Mouse (Mus musculus) frontal cortex, adult 2 months (tissue): Measurements from ENCODE around the gene Spns3. TPM values are rescaled to one million over a fixed set of nuclear protein-coding genes. Genes with fewer than 3 reads are reported as not detected.

Experiments
- DNase-seq, 2 experiments: peaks; one replicate each; pipeline ENCODE4 v3.0.0; 2022; ENCODE audit warnings: low spot score in 1 of 2; ENCODE audit errors: extremely low spot score in 1 of 2
- polyA plus RNA-seq: library from polyadenylated mRNA; depleted of rRNA; stranded (reverse); fragments of >200 nt; gene quantifications from 2 replicates; pipeline ENCODE4 v1.2.3, GENCODE M21; 2012

Spns3 gene
- polyA plus RNA-seq, 1 experiment = 0.54 TPM

- DNase-seq = peak; percentile 44 to 77
These were observed 61.5 kb downstream of the Spns3 start for GRCm38 (mm10) chr11:72488753-72489271.

- no peak for DNase-seq
These were observed 62.6 kb downstream of the Spns3 start for GRCm38 (mm10) chr11:72487739-72488138.

GRCm38 (mm10) chr11:72487171-72487570, 63.1 kb downstream of the Spns3 start:
- no peak for DNase-seq

- no peak for DNase-seq
These were observed 64.3 kb downstream of the Spns3 start for GRCm38 (mm10) chr11:72485960-72486359.

GRCm38 (mm10) chr11:72485157-72485556, 65.1 kb downstream of the Spns3 start:
- peak in 1 of 2 experiments; percentile 60 for DNase-seq

GRCm38 (mm10) chr11:72484549-72484948, 65.8 kb downstream of the Spns3 start:
- no peak for DNase-seq

GRCm38 (mm10) chr11:72481952-72482351, 68.4 kb downstream of the Spns3 start:
- no peak for DNase-seq

- no peak for DNase-seq
These were observed 69.0 kb downstream of the Spns3 start for GRCm38 (mm10) chr11:72481313-72481712.

GRCm38 (mm10) chr11:72479499-72479898, 70.8 kb downstream of the Spns3 start:
- no peak for DNase-seq

- no peak for DNase-seq
These were observed 72.1 kb downstream of the Spns3 start for GRCm38 (mm10) chr11:72478228-72478627.

- no peak for DNase-seq
These were observed 72.7 kb downstream of the Spns3 start for GRCm38 (mm10) chr11:72477653-72478052.

GRCm38 (mm10) chr11:72477182-72477581, 73.1 kb downstream of the Spns3 start:
- DNase-seq = no peak

GRCm38 (mm10) chr11:72476074-72476625, 74.2 kb downstream of the Spns3 start:
- no peak for DNase-seq

- DNase-seq = no peak
These were observed 74.9 kb downstream of the Spns3 start for GRCm38 (mm10) chr11:72475408-72475807.

- no peak for DNase-seq
These were observed 75.4 kb downstream of the Spns3 start for GRCm38 (mm10) chr11:72474926-72475325.

- no peak for DNase-seq
These were observed 76.8 kb downstream of the Spns3 start for GRCm38 (mm10) chr11:72473540-72473939.

- DNase-seq = no peak
These were observed 78.9 kb downstream of the Spns3 start for GRCm38 (mm10) chr11:72471381-72471780.

- DNase-seq = no peak
These were observed 80.3 kb downstream of the Spns3 start for GRCm38 (mm10) chr11:72470004-72470403.

- peak; percentile 34 to 49 for DNase-seq
These were observed 81.1 kb downstream of the Spns3 start for GRCm38 (mm10) chr11:72469217-72469616.

- DNase-seq = no peak
These were observed 81.8 kb downstream of the Spns3 start for GRCm38 (mm10) chr11:72468525-72468924.

GRCm38 (mm10) chr11:72466694-72467507, 83.4 kb downstream of the Spns3 start:
- DNase-seq = no peak
